Mouse (Mus musculus): Measurements from ENCODE around the gene Pcca.

Pcca gene

GRCm38 (mm10) chr14:122912137-122912536 lies 378.0 kb downstream of the Pcca start:
- in situ Hi-C loops (cut with MboI; ENCODE audit: low sequenced_read_pairs): no loop called here

GRCm38 (mm10) chr14:122912812-122913498 lies 378.8 kb downstream of the Pcca start:
- in situ Hi-C loops (cut with MboI; ENCODE audit: low sequenced_read_pairs): no loop called here

DNA sequence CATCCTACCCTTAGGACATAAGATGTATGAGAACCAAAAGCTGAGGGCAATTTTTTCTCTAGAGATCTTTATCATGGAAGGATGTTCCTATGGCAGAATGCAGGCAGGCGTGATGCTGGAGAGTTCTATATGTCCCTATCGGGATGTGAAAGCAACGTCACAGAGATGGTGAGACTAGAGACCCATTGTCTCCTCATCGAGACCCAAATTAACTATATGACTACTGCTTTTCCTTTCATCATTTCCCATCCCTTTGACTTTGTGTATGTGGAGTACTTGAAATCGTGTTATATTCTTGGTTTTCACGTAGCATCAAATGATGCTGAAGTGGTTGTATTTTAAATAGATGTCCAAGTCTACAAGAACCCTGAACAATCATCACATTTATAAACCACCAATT lies 379.5 kb downstream of the Pcca start, which contains the start of gene Ggact:
Gene Ggact, minus strand, starts transcription at position 101 of the 400 bp plus-strand sequence.
- in situ Hi-C loops (cut with MboI; ENCODE audit: low sequenced_read_pairs): no loop called here

GRCm38 (mm10) chr14:122917676-122918075 lies 383.6 kb downstream of the Pcca start:
- in situ Hi-C loops (cut with MboI; ENCODE audit: low sequenced_read_pairs): no loop called here

DNA sequence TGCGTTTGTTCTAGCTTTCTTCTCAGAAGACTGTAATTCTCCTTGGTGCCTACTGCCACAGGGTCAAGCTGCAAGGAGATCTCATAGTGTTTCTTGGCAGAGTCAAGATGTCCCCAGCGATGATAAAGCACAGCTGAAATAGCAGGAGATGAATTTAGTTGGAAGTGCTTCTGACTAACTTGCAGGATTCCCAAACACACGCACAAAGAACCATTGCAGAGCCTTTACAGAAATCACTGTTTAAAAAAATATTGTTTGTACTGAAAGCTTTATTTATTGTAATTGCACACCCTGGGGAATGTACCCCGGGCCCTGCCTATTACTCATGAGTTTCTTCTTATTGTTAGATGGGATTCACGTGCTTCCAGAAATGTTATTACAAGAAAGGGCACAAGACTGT lies 385.9 kb downstream of the Pcca start:
- in situ Hi-C loops (cut with MboI; ENCODE audit: low sequenced_read_pairs): no loop called here

DNA sequence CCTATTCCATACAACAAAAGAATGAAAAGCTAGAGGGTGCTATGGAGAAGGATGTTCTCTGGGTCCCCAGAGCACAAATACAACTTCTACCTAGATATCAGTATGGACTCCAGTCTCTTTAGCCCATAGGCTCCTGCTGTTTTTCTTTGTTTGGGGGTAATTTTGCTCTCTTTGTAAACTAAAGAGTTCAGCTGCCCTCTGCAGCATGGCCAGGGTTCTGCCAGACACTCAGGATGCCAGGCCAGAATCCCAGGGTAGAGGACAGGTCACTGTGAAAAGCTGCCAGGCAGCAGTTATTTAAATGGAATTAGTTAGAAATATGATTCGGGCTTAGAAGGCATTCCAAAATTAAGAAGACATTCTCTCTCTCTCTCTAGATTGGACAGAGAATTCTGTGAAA lies 402.3 kb downstream of the Pcca start:
- in situ Hi-C loops (cut with MboI; ENCODE audit: low sequenced_read_pairs): no loop called here
